Mouse (Mus musculus): ENCODE measurements at regions not wholly inside any gene's neighbourhood (a gene's known extent, or its start where the extent isn't known, plus 50 kb on each side); places are given as distances from the start of the nearest gene placed in this dataset.

- ATAC-seq (ENCODE audit: poor library complexity, severe bottlenecking), result no peak
Observed at GRCm38 (mm10) chr9:82712769-82713733, 116.3 kb upstream of the Irak1bp1 start.

DNA sequence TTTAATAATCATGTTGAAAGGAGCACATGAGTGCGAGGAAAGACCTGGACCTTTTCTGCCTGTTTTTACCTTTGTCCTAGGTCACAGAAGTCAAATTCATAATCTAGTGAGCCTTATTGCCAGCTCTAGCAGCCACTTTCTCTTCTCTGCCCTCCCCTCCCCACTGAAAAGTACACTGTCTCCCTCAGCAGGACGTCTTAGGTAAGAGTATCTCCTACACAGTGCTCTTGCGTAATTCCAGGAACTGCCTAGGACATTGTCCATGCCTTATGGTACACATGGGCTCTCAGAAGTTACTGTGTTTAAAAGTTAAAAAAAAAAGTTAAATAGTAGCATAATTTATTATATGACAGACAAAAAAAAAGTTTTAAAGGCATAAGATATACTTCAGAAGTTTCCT lies 100.7 kb upstream of the Irak1bp1 start:
- no peak for ATAC-seq (ENCODE audit: poor library complexity, severe bottlenecking)

- no peak for ATAC-seq (ENCODE audit: poor library complexity, severe bottlenecking)
Observed at GRCm38 (mm10) chr9:82729646-82730045, 99.7 kb upstream of the Irak1bp1 start.

DNA sequence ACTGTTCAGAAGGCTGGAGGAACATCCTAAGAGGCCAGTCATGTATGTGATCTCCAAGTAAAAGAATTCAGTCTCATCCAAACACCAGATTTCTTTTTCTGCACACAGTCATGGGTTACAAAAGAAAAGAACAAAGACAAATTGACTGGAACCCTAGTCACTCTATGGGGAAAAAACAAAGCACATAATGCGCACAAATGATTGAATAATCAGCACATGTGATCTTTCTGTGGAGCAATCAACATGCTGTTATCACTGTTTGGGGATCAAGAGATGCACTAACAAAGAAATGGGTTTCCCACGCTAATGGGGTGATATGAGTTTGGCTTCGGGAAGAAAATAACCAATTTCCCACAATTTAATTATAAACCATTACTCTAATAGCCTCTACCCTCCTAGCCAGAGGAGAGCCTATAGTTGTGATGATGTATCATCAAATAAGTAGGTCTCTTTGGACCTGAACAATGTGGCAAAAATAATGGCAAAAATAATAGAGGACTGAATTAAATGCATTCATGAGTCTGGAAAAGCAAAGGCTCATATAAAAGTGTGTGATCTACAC lies 96.2 kb upstream of the Irak1bp1 start:
- no peak for ATAC-seq (ENCODE audit: poor library complexity, severe bottlenecking)

DNA sequence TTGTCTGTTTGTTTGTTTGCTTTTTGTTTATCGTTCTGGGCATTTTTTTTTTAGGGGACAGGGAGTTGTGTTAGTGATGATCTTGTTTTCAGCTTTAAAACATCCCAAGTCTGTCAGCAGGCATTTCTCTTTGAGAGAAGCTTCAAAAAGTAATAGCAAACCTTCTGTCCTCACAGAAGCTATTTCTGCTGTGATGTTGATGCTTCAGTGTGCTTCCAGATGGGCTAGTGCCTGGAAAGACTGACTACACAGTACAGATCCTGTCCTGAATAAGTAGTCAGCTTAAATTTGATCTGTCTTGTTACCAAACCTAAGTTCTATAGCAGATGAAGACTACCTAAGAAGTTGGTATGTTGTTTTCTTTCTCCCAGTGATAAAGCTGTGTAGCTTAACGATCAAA lies 94.4 kb upstream of the Irak1bp1 start:
- ATAC-seq (ENCODE audit: poor library complexity, severe bottlenecking), result no peak

GRCm38 (mm10) chr9:82759979-82760378 lies 69.4 kb upstream of the Irak1bp1 start:
- ATAC-seq (ENCODE audit: poor library complexity, severe bottlenecking), result no peak

DNA sequence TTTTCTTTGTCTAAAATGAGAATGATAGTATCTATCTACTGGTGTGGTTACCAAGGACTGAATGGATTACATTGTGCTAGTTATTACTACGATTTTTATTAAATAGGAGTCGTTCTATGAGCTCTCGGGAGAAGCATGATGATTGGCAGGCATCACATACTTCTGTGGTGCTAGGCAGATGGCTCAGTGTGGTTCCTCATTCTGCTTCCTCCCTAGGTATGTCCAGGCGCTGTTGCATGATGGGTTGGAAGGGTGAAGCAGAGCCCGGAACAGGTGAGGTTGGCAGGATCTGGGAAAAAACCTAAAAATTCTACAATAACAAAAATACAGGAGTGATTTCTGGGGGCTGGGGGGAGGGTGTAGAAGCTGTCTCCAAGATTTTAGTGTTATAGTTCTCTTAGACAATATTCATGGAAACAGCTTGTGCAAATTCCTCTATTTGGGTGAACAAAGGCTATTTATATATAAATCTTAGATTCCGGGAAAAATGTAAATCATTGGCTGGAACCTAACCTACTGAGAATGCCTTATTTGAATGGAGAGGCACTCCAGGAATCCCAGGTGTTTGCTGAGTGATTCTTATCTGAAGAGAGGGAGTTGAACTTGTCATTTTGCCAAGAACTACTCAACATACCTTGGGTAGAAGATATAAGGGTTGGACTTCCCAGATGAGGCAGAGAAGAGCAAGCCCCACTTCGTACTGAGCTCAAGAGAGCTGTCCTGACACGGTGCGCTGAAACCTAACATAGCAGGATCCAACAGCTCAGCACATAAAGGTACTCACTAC lies 68.5 kb upstream of the Irak1bp1 start:
- no peak for ATAC-seq (ENCODE audit: poor library complexity, severe bottlenecking)

- peak; percentile 56 for ATAC-seq (ENCODE audit: poor library complexity, severe bottlenecking)
Observed at GRCm38 (mm10) chr9:82763651-82764050, 65.7 kb upstream of the Irak1bp1 start.

Data from megakaryocyte, adult 5-6 weeks (primary cell).